Mouse (Mus musculus): ENCODE measurements around the gene Bscl2. TPM values are rescaled to one million over a fixed set of nuclear protein-coding genes. Genes with fewer than 3 reads are reported as not detected.
"Not testable (repeated sequence)": the region's sequence is repeated elsewhere in the genome, so short reads cannot be mapped to it uniquely, and the experiment has no call there.

Gene Bscl2
- polyA plus RNA-seq, 1 experiment from 2014 or later: 48.5 TPM

GRCm38 (mm10) chr19:8821146-8821545 lies 16.1 kb upstream of the Bscl2 start:
- 0% methylated on average over 7 of the region's 7 CpGs for WGBS
- Histone ChIP-seq H3K27ac (ENCODE audit: low read length) (peak overlapping the region; percentile 100), H3K4me2 (ENCODE audit: low read depth, low read length) (peak overlapping the region; percentile 87), H3K9me3 (ENCODE audit: control insufficient read depth, low read length) (no peaks in the 10 kb centered on the region), H3K9ac (ENCODE audit: low read depth, low read length) (peak overlapping the region; percentile 97), H3K4me1 (ENCODE audit: control insufficient read depth, insufficient read depth, low read length) (peaks cover 21% of the 10 kb centered on the region), H3K4me3 (ENCODE audit: low read length) (peak overlapping the region; percentile 100), H3K27me3 (replicated peaks; ENCODE audit: control insufficient read depth, insufficient read depth, low read length) (no peaks in the 10 kb centered on the region), H3K36me3 (ENCODE audit: control insufficient read depth, insufficient read depth, low read length) (peaks cover 14% of the 10 kb centered on the region)
- ATAC-seq: no peak

GRCm38 (mm10) chr19:8822696-8823095 lies 14.6 kb upstream of the Bscl2 start:
- no peaks in the 10 kb centered on the region for H3K9me3 ChIP-seq (ENCODE audit: control insufficient read depth, low read length)
- 64% methylated on average over 8 of the region's 8 CpGs for WGBS
- peak overlapping the region; percentile 40; the same call in 1 of the 2 replicates for H3K9ac ChIP-seq (ENCODE audit: low read depth, low read length)
- H3K36me3 ChIP-seq (ENCODE audit: control insufficient read depth, insufficient read depth, low read length): peaks cover 21% of the 10 kb centered on the region
- H3K27ac ChIP-seq (ENCODE audit: low read length): no peak overlapping the region
- H3K4me3 ChIP-seq (ENCODE audit: low read length): peak overlapping the region; percentile 34
- H3K27me3 ChIP-seq (replicated peaks; ENCODE audit: control insufficient read depth, insufficient read depth, low read length): no peaks in the 10 kb centered on the region
- no peak for ATAC-seq
- peaks cover 12% of the 10 kb centered on the region; the same call in 1 of the 2 replicates for H3K4me1 ChIP-seq (ENCODE audit: control insufficient read depth, insufficient read depth, low read length)
- peak overlapping the region; percentile 87 for H3K4me2 ChIP-seq (ENCODE audit: low read depth, low read length)

- Histone ChIP-seq H3K4me1 (ENCODE audit: control insufficient read depth, insufficient read depth, low read length) (no peaks in the 10 kb centered on the region), H3K9ac (ENCODE audit: low read depth, low read length) (no peak within 1 kb of the TSS), H3K27ac (ENCODE audit: low read length) (no peak within 1 kb of the TSS), H3K4me3 (ENCODE audit: low read length) (no peak within 1 kb of the TSS), H3K4me2 (ENCODE audit: low read depth, low read length) (no peak within 1 kb of the TSS), H3K9me3 (ENCODE audit: control insufficient read depth, low read length) (no peaks in the 10 kb centered on the region), H3K36me3 (ENCODE audit: control insufficient read depth, insufficient read depth, low read length) (peaks cover 53% of the 10 kb centered on the region), H3K27me3 (replicated peaks; ENCODE audit: control insufficient read depth, insufficient read depth, low read length) (no peaks in the 10 kb centered on the region)
- WGBS: 90% methylated on average over 8 of the region's 8 CpGs
- ATAC-seq: no peak
Measured at GRCm38 (mm10) chr19:8829660-8830059, 7.6 kb upstream of the Bscl2 start, which contains the start of gene AC129217.1. AC129217.1 (plus strand) TSS chr19:8829773.

- no peaks in the 10 kb centered on the region for H3K27me3 ChIP-seq (replicated peaks; ENCODE audit: control insufficient read depth, insufficient read depth, low read length)
- ATAC-seq: no peak
- 92% methylated on average over 8 of the region's 8 CpGs for WGBS
- no peak overlapping the region for H3K4me2 ChIP-seq (ENCODE audit: low read depth, low read length)
- no peak overlapping the region for H3K27ac ChIP-seq (ENCODE audit: low read length)
- H3K9ac ChIP-seq (ENCODE audit: low read depth, low read length): no peak overlapping the region
- no peak overlapping the region for H3K4me3 ChIP-seq (ENCODE audit: low read length)
- H3K36me3 ChIP-seq (ENCODE audit: control insufficient read depth, insufficient read depth, low read length): peaks cover 53% of the 10 kb centered on the region
- H3K4me1 ChIP-seq (ENCODE audit: control insufficient read depth, insufficient read depth, low read length): no peaks in the 10 kb centered on the region
- no peaks in the 10 kb centered on the region for H3K9me3 ChIP-seq (ENCODE audit: control insufficient read depth, low read length)
Measured at GRCm38 (mm10) chr19:8830664-8831063, 6.6 kb upstream of the Bscl2 start.

GRCm38 (mm10) chr19:8831262-8831661 lies 6.0 kb upstream of the Bscl2 start:
- Histone ChIP-seq H3K9ac (ENCODE audit: low read depth, low read length) (no peak overlapping the region), H3K4me1 (ENCODE audit: control insufficient read depth, insufficient read depth, low read length) (no peaks in the 10 kb centered on the region), H3K9me3 (ENCODE audit: control insufficient read depth, low read length) (no peaks in the 10 kb centered on the region), H3K4me2 (ENCODE audit: low read depth, low read length) (no peak overlapping the region), H3K27ac (ENCODE audit: low read length) (no peak overlapping the region), H3K4me3 (ENCODE audit: low read length) (no peak overlapping the region), H3K36me3 (ENCODE audit: control insufficient read depth, insufficient read depth, low read length) (peaks cover 50% of the 10 kb centered on the region), H3K27me3 (replicated peaks; ENCODE audit: control insufficient read depth, insufficient read depth, low read length) (no peaks in the 10 kb centered on the region)
- WGBS: 84% methylated on average over 11 of the region's 11 CpGs
- no peak for ATAC-seq

GRCm38 (mm10) chr19:8832971-8833370 lies 4.3 kb upstream of the Bscl2 start:
- ATAC-seq: no peak
- Histone ChIP-seq H3K9me3 (ENCODE audit: control insufficient read depth, low read length) (no peaks in the 10 kb centered on the region), H3K4me2 (ENCODE audit: low read depth, low read length) (no peak overlapping the region), H3K4me3 (ENCODE audit: low read length) (no peak overlapping the region), H3K4me1 (ENCODE audit: control insufficient read depth, insufficient read depth, low read length) (no peaks in the 10 kb centered on the region; the same call in 1 of the 2 replicates), H3K9ac (ENCODE audit: low read depth, low read length) (no peak overlapping the region), H3K27me3 (replicated peaks; ENCODE audit: control insufficient read depth, insufficient read depth, low read length) (no peaks in the 10 kb centered on the region), H3K27ac (ENCODE audit: low read length) (no peak overlapping the region), H3K36me3 (ENCODE audit: control insufficient read depth, insufficient read depth, low read length) (peaks cover 40% of the 10 kb centered on the region)
- 89% methylated on average over 4 of the region's 4 CpGs for WGBS

- H3K27me3 ChIP-seq (replicated peaks; ENCODE audit: control insufficient read depth, insufficient read depth, low read length); H3K9ac ChIP-seq (ENCODE audit: low read depth, low read length); H3K4me3 ChIP-seq (ENCODE audit: low read length); H3K4me2 ChIP-seq (ENCODE audit: low read depth, low read length); H3K9me3 ChIP-seq (ENCODE audit: control insufficient read depth, low read length); H3K27ac ChIP-seq (ENCODE audit: low read length); ATAC-seq: not testable (repeated sequence)
- 89% methylated on average over 10 of the region's 10 CpGs for WGBS
- Histone ChIP-seq H3K36me3 (ENCODE audit: control insufficient read depth, insufficient read depth, low read length) (peaks cover 18% of the 10 kb centered on the region), H3K4me1 (ENCODE audit: control insufficient read depth, insufficient read depth, low read length) (peaks cover 22% of the 10 kb centered on the region)
Measured at GRCm38 (mm10) chr19:8836327-8836726, 940 bp upstream of the Bscl2 start.

GRCm38 (mm10) chr19:8838041-8838730 lies 919 bp downstream of the Bscl2 start:
- Histone ChIP-seq H3K27ac (ENCODE audit: low read length) (peak overlapping the region; percentile 96), H3K4me2 (ENCODE audit: low read depth, low read length) (peak overlapping the region; percentile 98), H3K9ac (ENCODE audit: low read depth, low read length) (peak overlapping the region; percentile 89), H3K4me3 (ENCODE audit: low read length) (peak overlapping the region; percentile 66), H3K27me3 (replicated peaks; ENCODE audit: control insufficient read depth, insufficient read depth, low read length) (no peaks in the 10 kb centered on the region), H3K4me1 (ENCODE audit: control insufficient read depth, insufficient read depth, low read length) (peaks cover 22% of the 10 kb centered on the region), H3K9me3 (ENCODE audit: control insufficient read depth, low read length) (no peaks in the 10 kb centered on the region), H3K36me3 (ENCODE audit: control insufficient read depth, insufficient read depth, low read length) (peaks cover 6% of the 10 kb centered on the region)
- peak; percentile 24; the same call in 1 of the 2 replicates for ATAC-seq
- WGBS: 16% methylated on average over 15 of the region's 15 CpGs

- ATAC-seq: no peak
- H3K27me3 ChIP-seq (replicated peaks; ENCODE audit: control insufficient read depth, insufficient read depth, low read length): no peaks in the 10 kb centered on the region
- peaks cover 22% of the 10 kb centered on the region for H3K4me1 ChIP-seq (ENCODE audit: control insufficient read depth, insufficient read depth, low read length)
- no peaks in the 10 kb centered on the region for H3K9me3 ChIP-seq (ENCODE audit: control insufficient read depth, low read length)
- peak within 1 kb of the TSS; percentile 98 for H3K4me2 ChIP-seq (ENCODE audit: low read depth, low read length)
- peaks cover 4% of the 10 kb centered on the region; the same call in 1 of the 2 replicates for H3K36me3 ChIP-seq (ENCODE audit: control insufficient read depth, insufficient read depth, low read length)
- WGBS: 67% methylated on average over 11 of the region's 11 CpGs
- H3K27ac ChIP-seq (ENCODE audit: low read length): peak within 1 kb of the TSS; percentile 96; the same call in 1 of the 2 replicates
- H3K4me3 ChIP-seq (ENCODE audit: low read length): peak within 1 kb of the TSS; percentile 66
- H3K9ac ChIP-seq (ENCODE audit: low read depth, low read length): peak within 1 kb of the TSS; percentile 89
Measured at GRCm38 (mm10) chr19:8839103-8839907, 2.0 kb downstream of the Bscl2 start, which contains the start of gene Gng3. Gng3 (minus strand) TSS chr19:8839194.
